Mouse (Mus musculus): ENCODE results near the gene Kcnk5. TPM values are rescaled to one million over a fixed set of nuclear protein-coding genes. Genes with fewer than 3 reads are reported as not detected.

The Kcnk5 gene
- polyA plus RNA-seq, 1 experiment from 2014 or later, result 1.4 TPM

DNA sequence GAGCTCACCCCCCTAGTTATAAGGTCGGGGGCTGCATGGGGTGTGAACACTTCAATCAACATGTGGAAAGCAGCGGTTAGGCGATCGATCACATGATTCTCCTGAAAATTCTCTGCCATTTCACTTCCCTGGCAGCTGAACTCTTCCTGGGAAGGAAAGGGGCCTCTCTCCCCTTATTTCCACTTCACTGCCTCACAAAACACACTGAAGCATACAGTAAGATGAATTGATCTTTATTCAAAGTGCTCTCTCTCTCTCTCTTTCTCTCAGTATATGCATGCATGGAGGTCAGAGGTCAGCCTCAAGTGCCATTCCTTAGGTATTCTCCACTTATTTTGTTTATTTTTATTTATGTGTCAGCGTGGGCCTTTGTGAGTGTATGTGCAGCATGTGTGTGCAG is 2.1 kb upstream of the Kcnk5 start:
- no peak overlapping the region for H3K4me3 ChIP-seq (ENCODE audit: low read length)
- H3K4me1 ChIP-seq (ENCODE audit: control insufficient read depth, insufficient read depth, low read depth, low read length), result peaks cover 11% of the 10 kb centered on the region
- H3K27me3 ChIP-seq (replicated peaks; ENCODE audit: control insufficient read depth, insufficient read depth, low read length), result peaks cover 2% of the 10 kb centered on the region; the same call in 1 of the 2 replicates
- no peak for ATAC-seq
- no peaks in the 10 kb centered on the region for H3K9me3 ChIP-seq (ENCODE audit: control insufficient read depth, low read length)
- H3K36me3 ChIP-seq (ENCODE audit: control insufficient read depth, insufficient read depth, low read length), result no peaks in the 10 kb centered on the region
- no peak overlapping the region for H3K27ac ChIP-seq (ENCODE audit: low read depth, low read length)
- WGBS, result 32% methylated on average over 5 of the region's 5 CpGs
- no peak overlapping the region for H3K9ac ChIP-seq (ENCODE audit: low read depth, low read length)
- no peak overlapping the region for H3K4me2 ChIP-seq (ENCODE audit: low read length)

DNA sequence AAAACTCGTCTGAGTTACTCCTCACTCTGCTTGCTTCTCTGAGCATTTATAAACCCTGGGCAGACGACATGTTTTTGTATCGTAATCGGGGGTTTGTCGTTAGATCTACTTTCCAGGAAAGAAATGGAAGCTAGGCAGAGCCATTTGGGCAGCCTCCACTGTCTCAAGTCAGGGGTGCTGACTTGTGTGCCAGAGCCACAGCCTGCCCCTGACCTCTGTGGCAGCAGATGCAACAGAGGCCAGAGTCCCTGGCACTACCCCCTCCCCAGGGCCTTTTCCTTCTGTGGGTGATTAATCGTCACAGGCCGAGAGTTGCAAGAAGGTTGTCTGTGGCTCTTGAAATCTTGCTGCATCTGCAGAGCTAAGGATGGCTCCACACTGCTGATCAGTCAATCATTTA is 987 bp upstream of the Kcnk5 start:
- Histone ChIP-seq H3K9me3 (ENCODE audit: control insufficient read depth, low read length) (no peaks in the 10 kb centered on the region), H3K27ac (ENCODE audit: low read depth, low read length) (no peak overlapping the region), H3K4me3 (ENCODE audit: low read length) (no peak overlapping the region), H3K27me3 (replicated peaks; ENCODE audit: control insufficient read depth, insufficient read depth, low read length) (peaks cover 2% of the 10 kb centered on the region; the same call in 1 of the 2 replicates), H3K9ac (ENCODE audit: low read depth, low read length) (no peak overlapping the region), H3K4me2 (ENCODE audit: low read length) (no peak overlapping the region), H3K4me1 (ENCODE audit: control insufficient read depth, insufficient read depth, low read depth, low read length) (peaks cover 11% of the 10 kb centered on the region), H3K36me3 (ENCODE audit: control insufficient read depth, insufficient read depth, low read length) (no peaks in the 10 kb centered on the region)
- ATAC-seq, result no peak
- 79% methylated on average over 7 of the region's 7 CpGs for WGBS

DNA sequence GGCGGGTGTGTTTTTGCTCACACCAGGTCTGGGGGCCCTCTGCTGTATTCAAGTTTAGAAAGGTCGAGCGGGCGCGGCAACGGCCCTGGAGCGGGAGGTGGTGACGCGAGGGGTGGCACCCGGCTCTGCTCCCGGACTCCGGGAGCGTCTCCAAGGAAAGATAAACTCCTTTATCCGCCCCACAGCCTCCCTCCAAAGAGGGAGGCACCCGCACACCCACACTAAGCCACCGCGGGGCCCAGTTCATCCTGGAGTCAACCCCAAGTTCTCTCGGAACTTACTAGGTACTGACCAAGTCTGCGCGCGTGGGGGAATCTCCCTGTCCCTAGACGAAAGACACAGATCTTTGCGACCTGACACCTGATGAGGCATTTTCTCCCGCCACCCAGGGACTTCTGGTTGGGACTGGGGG is 852 bp downstream of the Kcnk5 start:
- Histone ChIP-seq H3K36me3 (ENCODE audit: control insufficient read depth, insufficient read depth, low read length) (no peaks in the 10 kb centered on the region), H3K4me3 (ENCODE audit: low read length) (peak overlapping the region; percentile 70), H3K27ac (ENCODE audit: low read depth, low read length) (no peak overlapping the region), H3K9me3 (ENCODE audit: control insufficient read depth, low read length) (no peaks in the 10 kb centered on the region), H3K4me1 (ENCODE audit: control insufficient read depth, insufficient read depth, low read depth, low read length) (peaks cover 11% of the 10 kb centered on the region), H3K27me3 (replicated peaks; ENCODE audit: control insufficient read depth, insufficient read depth, low read length) (peaks cover 2% of the 10 kb centered on the region; the same call in 1 of the 2 replicates), H3K9ac (ENCODE audit: low read depth, low read length) (peak overlapping the region; percentile 27), H3K4me2 (ENCODE audit: low read length) (peak overlapping the region; percentile 84)
- no peak for ATAC-seq
- under 1% methylated on average over 24 of the region's 24 CpGs for WGBS

DNA sequence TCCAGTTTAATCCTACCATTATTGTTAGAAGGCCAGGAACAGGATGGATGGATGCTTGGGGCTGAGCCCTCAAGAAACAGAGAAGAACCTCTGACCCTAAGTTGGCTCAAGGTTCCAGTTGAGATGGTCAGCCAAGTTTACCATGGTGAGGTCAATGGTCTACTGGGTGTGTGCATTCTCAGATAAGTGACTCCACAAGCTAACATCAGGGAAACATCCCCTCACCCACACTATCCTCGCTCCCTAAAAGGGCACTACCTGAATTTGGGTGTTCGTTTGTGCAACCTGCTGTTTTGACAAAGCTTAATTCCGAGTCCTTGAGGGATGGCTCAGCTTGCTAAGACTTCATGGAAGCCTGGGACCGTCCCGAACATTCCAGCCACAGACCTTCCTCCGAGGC is 1.3 kb downstream of the Kcnk5 start:
- Histone ChIP-seq H3K36me3 (ENCODE audit: control insufficient read depth, insufficient read depth, low read length) (no peaks in the 10 kb centered on the region), H3K27me3 (replicated peaks; ENCODE audit: control insufficient read depth, insufficient read depth, low read length) (peaks cover 2% of the 10 kb centered on the region; the same call in 1 of the 2 replicates), H3K9ac (ENCODE audit: low read depth, low read length) (peak overlapping the region; percentile 27; the same call in 1 of the 2 replicates), H3K27ac (ENCODE audit: low read depth, low read length) (no peak overlapping the region), H3K4me1 (ENCODE audit: control insufficient read depth, insufficient read depth, low read depth, low read length) (peaks cover 11% of the 10 kb centered on the region), H3K9me3 (ENCODE audit: control insufficient read depth, low read length) (no peaks in the 10 kb centered on the region), H3K4me3 (ENCODE audit: low read length) (peak overlapping the region; percentile 70), H3K4me2 (ENCODE audit: low read length) (peak overlapping the region; percentile 84)
- 10% methylated on average over 6 of the region's 6 CpGs for WGBS
- ATAC-seq, result no peak

DNA sequence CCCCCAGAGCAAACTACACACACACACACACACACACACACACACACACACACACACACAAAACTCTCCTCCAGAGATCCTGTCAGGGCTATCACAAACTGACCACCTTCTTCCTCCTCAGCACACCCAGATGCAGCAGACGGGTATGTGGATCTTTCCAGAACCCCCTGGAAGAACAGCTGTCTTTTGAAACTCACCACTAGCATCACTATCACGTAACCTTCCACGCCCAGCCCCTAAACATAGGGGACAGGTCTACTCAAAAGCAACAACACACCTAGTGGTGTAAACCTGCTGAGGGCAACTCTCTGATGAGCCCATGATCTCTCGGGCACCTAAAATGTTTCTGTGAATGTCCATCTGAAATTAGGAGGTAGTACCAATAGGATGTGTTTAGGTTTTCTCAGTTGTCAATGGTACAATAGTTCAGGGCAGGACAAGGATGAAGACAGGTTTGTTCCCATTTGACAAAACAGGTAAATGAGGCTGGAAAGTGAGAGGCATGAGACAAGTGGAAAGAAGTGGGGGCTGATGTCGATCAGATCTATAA is 1.8 kb downstream of the Kcnk5 start:
- 77% methylated on average over 5 of the region's 5 CpGs for WGBS
- Histone ChIP-seq H3K9ac (ENCODE audit: low read depth, low read length) (no peak overlapping the region), H3K9me3 (ENCODE audit: control insufficient read depth, low read length) (no peaks in the 10 kb centered on the region), H3K27ac (ENCODE audit: low read depth, low read length) (no peak overlapping the region), H3K4me3 (ENCODE audit: low read length) (no peak overlapping the region), H3K4me2 (ENCODE audit: low read length) (peak overlapping the region; percentile 84; the same call in 1 of the 2 replicates), H3K36me3 (ENCODE audit: control insufficient read depth, insufficient read depth, low read length) (no peaks in the 10 kb centered on the region), H3K27me3 (replicated peaks; ENCODE audit: control insufficient read depth, insufficient read depth, low read length) (peaks cover 2% of the 10 kb centered on the region; the same call in 1 of the 2 replicates), H3K4me1 (ENCODE audit: control insufficient read depth, insufficient read depth, low read depth, low read length) (peaks cover 11% of the 10 kb centered on the region)
- ATAC-seq, result no peak

DNA sequence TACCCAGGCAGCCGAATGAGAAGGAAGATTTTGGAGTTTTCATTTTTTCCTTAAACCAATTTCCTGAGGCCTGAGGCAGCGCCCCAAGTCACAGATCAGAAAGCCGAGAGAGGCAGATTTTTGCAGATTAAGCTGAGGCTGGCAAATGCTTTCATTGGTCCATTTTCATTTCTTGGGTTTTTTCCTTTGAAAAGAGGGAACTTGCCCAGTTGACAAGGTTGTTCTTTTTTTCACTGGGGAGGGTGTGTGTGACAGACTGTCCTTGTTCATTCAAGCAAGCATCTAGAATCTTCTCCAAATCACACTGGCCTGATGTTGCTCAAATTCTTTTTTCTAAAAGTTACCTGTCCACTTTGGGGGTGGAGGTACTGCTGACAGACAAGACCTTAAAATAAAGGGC is 2.5 kb downstream of the Kcnk5 start:
- Histone ChIP-seq H3K27me3 (replicated peaks; ENCODE audit: control insufficient read depth, insufficient read depth, low read length) (peaks cover 2% of the 10 kb centered on the region; the same call in 1 of the 2 replicates), H3K4me1 (ENCODE audit: control insufficient read depth, insufficient read depth, low read depth, low read length) (peaks cover 11% of the 10 kb centered on the region), H3K4me3 (ENCODE audit: low read length) (no peak overlapping the region), H3K9me3 (ENCODE audit: control insufficient read depth, low read length) (no peaks in the 10 kb centered on the region), H3K36me3 (ENCODE audit: control insufficient read depth, insufficient read depth, low read length) (no peaks in the 10 kb centered on the region), H3K4me2 (ENCODE audit: low read length) (no peak overlapping the region), H3K27ac (ENCODE audit: low read depth, low read length) (no peak overlapping the region), H3K9ac (ENCODE audit: low read depth, low read length) (no peak overlapping the region)
- ATAC-seq, result no peak
- 33% methylated on average over 3 of the region's 3 CpGs for WGBS

DNA sequence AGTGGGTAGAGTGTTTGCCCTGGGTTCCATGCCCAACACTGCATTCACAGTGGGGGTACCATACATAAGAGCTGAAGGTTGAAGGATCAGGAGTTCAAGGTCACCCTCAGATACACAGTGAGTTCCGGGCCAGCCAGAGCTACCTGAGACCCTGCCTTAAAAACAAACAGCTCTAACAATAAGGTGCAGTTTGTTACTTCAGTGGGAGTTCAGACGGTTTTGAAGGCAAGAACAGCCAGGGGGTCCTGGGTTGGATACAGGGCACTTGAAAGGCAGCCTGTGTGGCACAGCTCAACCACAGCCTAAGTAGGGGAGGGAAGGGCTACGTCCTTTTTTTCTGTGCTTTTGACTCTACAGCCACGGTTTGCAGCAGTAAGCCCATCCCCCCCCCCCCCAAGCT is 3.0 kb downstream of the Kcnk5 start:
- Histone ChIP-seq H3K27me3 (replicated peaks; ENCODE audit: control insufficient read depth, insufficient read depth, low read length) (peaks cover 2% of the 10 kb centered on the region; the same call in 1 of the 2 replicates), H3K4me3 (ENCODE audit: low read length) (no peak overlapping the region), H3K36me3 (ENCODE audit: control insufficient read depth, insufficient read depth, low read length) (no peaks in the 10 kb centered on the region), H3K27ac (ENCODE audit: low read depth, low read length) (no peak overlapping the region), H3K9ac (ENCODE audit: low read depth, low read length) (no peak overlapping the region), H3K4me1 (ENCODE audit: control insufficient read depth, insufficient read depth, low read depth, low read length) (peaks cover 11% of the 10 kb centered on the region), H3K4me2 (ENCODE audit: low read length) (no peak overlapping the region), H3K9me3 (ENCODE audit: control insufficient read depth, low read length) (no peaks in the 10 kb centered on the region)
- 13% methylated on average over 4 of the region's 4 CpGs for WGBS
- ATAC-seq, result no peak

DNA sequence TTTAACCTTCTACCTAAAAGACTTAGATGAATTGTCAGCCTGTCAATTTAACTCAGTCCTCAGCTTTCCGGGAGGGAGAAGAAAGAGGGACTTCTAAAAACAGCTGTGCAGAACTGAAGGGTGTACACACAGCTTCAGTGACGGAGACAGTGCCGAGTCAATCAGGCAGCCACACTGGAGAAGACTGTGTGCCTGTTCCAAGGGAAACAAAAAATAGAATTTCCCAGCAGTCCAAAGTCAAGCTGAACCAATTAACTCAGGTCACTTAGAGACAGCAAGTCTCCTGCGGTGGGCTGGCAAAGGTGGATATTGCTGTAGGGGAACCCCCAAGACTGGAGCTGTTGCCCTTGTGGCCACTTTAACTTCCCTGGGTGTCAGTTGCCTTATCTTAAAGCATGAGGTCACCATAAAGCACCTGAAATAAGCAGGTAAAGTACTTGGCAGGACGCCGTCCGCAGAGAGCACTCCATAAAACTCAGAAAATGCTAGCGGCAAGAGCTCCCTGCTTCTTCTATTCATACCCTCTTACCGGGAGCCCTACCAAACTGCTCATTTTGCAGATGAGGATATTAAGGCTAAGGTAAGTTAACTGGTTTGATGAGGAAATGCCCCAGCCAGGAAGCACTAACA is 4.0 kb downstream of the Kcnk5 start:
- Histone ChIP-seq H3K9ac (ENCODE audit: low read depth, low read length) (no peak overlapping the region), H3K36me3 (ENCODE audit: control insufficient read depth, insufficient read depth, low read length) (no peaks in the 10 kb centered on the region), H3K9me3 (ENCODE audit: control insufficient read depth, low read length) (no peaks in the 10 kb centered on the region), H3K4me1 (ENCODE audit: control insufficient read depth, insufficient read depth, low read depth, low read length) (peaks cover 11% of the 10 kb centered on the region), H3K27ac (ENCODE audit: low read depth, low read length) (no peak overlapping the region), H3K4me3 (ENCODE audit: low read length) (no peak overlapping the region), H3K27me3 (replicated peaks; ENCODE audit: control insufficient read depth, insufficient read depth, low read length) (peaks cover 2% of the 10 kb centered on the region; the same call in 1 of the 2 replicates), H3K4me2 (ENCODE audit: low read length) (no peak overlapping the region)
- WGBS, result 75% methylated on average over 9 of the region's 9 CpGs
- ATAC-seq, result no peak

DNA sequence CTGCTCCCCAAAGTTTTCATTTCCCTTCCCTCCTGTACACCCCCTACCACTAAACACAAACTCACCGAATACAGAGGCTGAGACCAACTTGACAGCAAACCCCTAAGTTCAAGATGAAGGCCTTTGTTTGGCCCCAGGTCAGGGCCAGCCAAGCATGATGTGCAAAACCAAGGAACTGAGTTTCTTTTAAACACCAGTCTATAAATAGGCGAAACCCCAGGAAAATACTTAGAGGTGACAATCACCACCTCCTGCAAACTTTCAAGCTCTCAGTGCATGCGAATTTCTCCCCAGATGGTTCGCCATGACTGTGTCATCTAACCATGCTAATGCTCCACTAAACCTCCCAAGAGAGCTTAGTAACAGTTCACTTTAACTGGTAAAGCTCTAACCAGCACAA is 5.9 kb downstream of the Kcnk5 start:
- Histone ChIP-seq H3K4me3 (ENCODE audit: low read length) (no peak overlapping the region), H3K27me3 (replicated peaks; ENCODE audit: control insufficient read depth, insufficient read depth, low read length) (peaks cover 2% of the 10 kb centered on the region; the same call in 1 of the 2 replicates), H3K27ac (ENCODE audit: low read depth, low read length) (no peak overlapping the region), H3K4me2 (ENCODE audit: low read length) (no peak overlapping the region), H3K36me3 (ENCODE audit: control insufficient read depth, insufficient read depth, low read length) (no peaks in the 10 kb centered on the region), H3K4me1 (ENCODE audit: control insufficient read depth, insufficient read depth, low read depth, low read length) (peaks cover 5% of the 10 kb centered on the region), H3K9ac (ENCODE audit: low read depth, low read length) (no peak overlapping the region), H3K9me3 (ENCODE audit: control insufficient read depth, low read length) (no peaks in the 10 kb centered on the region)
- no peak for ATAC-seq
- WGBS, result 86% methylated on average over 4 of the region's 4 CpGs
